Mouse (Mus musculus) hindbrain, embryonic 14.5 days (tissue): ENCODE results near the gene Aebp1. TPM values are rescaled to one million over a fixed set of nuclear protein-coding genes. Genes with fewer than 3 reads are reported as not detected.

Experiments
- ATAC-seq: fragments of 200-750 bp; cut with Nextera tagmentation; 2 replicates; pipeline ENCODE4 v1.8.0; 2017; ENCODE audit warnings: moderate number of reproducible peaks, mild to moderate bottlenecking, moderate TSS enrichment, moderate library complexity; ENCODE audit not compliant: low FRiP score
- DNase-seq: peaks from one replicate; pipeline ENCODE4 v3.0.0-alpha.2; 2015; ENCODE audit warnings: low spot score
- H3K27ac ChIP-seq: fragments of 300-500 bp; sonication (generic); 2 replicates; pipeline ENCODE4 v1.5.1; 2014; ENCODE audit warnings: mild to moderate bottlenecking, moderate library complexity
- H3K27me3 ChIP-seq: fragments of 300-500 bp; sonication (generic); 2 replicates; pipeline ENCODE4 v1.6.1; 2014; ENCODE audit warnings: mild to moderate bottlenecking, low read length, mixed read lengths; ENCODE audit not compliant: control insufficient read depth, insufficient read depth
- H3K36me3 ChIP-seq: fragments of 300-500 bp; sonication (generic); replicated peaks from 2 replicates; pipeline ENCODE4 v1.6.1; 2014; ENCODE audit not compliant: control insufficient read depth, insufficient read depth
- H3K4me1 ChIP-seq: fragments of 300-500 bp; sonication (generic); replicated peaks from 2 replicates; pipeline ENCODE4 v1.6.1; 2014; ENCODE audit warnings: antibody characterized with exemption, low read length, mixed read lengths; ENCODE audit not compliant: control insufficient read depth, insufficient read depth
- H3K4me2 ChIP-seq: fragments of 300-500 bp; sonication (generic); replicated peaks from 2 replicates; pipeline ENCODE4 v1.6.1; 2014; ENCODE audit warnings: mild to moderate bottlenecking, moderate library complexity
- H3K4me3 ChIP-seq: fragments of 300-500 bp; sonication (generic); replicated peaks from 2 replicates; pipeline ENCODE4 v1.5.1; 2014; ENCODE audit warnings: mild to moderate bottlenecking, low read length
- H3K9ac ChIP-seq: fragments of 300-500 bp; sonication (generic); 2 replicates; pipeline ENCODE4 v1.6.1; 2014
- H3K9me3 ChIP-seq: fragments of 300-500 bp; sonication (generic); 2 replicates; pipeline ENCODE4 v1.6.1; 2016; ENCODE audit warnings: low read length; ENCODE audit not compliant: control insufficient read depth
- WGBS: fragments of 180-500 bp; shearing (Covaris S2); extraction: QIAGEN DNeasy Blood & Tissue Kit; methylation state at CpG from one replicate; pipeline ENCODE4 v1.1.7; 2014; 5-methylcytosine and 5-hydroxymethylcytosine counted together
- polyA plus RNA-seq: library from polyadenylated mRNA; unstranded; fragments of >200 nt; fragmentation: Nextera tagmentation; extraction: Ambion mirVana; gene quantifications from 2 replicates; pipeline ENCODE4 v1.2.1, GENCODE M21; 2014

The Aebp1 gene
- polyA plus RNA-seq, 1 experiment from 2014 or later: 24.4 TPM

DNA sequence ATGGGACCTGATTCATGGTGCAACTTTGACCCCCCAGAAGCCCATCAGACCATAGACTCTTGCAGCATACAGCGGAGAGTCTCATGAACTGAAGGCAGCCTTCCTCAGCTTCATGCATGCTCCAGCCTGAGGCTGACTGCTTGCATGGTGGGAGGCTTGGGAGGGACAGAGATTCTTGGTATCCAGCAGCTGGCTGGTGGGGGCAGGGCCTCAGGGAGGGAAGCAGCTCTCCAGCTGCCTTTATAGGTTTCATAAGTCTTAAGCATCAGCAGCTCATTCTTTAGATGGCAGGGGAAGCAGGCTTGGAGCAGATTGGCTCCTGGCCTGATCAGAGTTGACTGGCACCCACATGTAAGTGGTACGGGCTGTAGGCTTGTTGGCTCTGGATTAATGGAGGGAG is 5.4 kb downstream of the Aebp1 start:
- H3K4me1 ChIP-seq: no peaks in the 10 kb centered on the region
- H3K4me3 ChIP-seq: no peak overlapping the region
- H3K9ac ChIP-seq: no peak overlapping the region
- H3K4me2 ChIP-seq: no peak overlapping the region
- no peak overlapping the region for H3K27ac ChIP-seq
- H3K27me3 ChIP-seq: peaks cover 13% of the 10 kb centered on the region
- 100% methylated on average over 2 of the region's 2 CpGs for WGBS
- H3K9me3 ChIP-seq: no peaks in the 10 kb centered on the region
- peaks cover 17% of the 10 kb centered on the region for H3K36me3 ChIP-seq
- ATAC-seq (no peak), DNase-seq (no peak)

DNA sequence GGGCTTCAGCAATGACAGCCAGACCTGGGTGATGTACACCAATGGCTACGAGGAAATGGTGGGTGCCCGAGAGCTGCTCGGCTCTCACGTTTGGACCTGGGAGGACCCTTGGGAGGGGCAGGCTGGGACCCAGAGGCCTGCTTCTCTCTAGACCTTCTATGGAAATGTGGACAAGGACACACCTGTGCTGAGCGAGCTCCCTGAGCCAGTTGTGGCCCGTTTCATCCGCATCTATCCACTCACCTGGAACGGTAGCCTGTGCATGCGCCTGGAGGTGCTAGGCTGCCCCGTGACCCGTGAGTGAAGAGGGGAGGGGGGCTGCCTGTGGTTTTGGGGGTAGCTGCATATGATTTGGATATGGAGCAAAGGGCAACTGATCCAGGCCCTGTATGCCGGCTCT is 6.6 kb downstream of the Aebp1 start:
- H3K4me3 ChIP-seq: no peak overlapping the region
- H3K4me1 ChIP-seq: no peaks in the 10 kb centered on the region
- H3K36me3 ChIP-seq: peaks cover 28% of the 10 kb centered on the region
- WGBS: 91% methylated on average over 12 of the region's 12 CpGs
- peaks cover 2% of the 10 kb centered on the region; the same call in 1 of the 2 replicates for H3K27me3 ChIP-seq
- H3K4me2 ChIP-seq: no peak overlapping the region
- ATAC-seq (no peak), DNase-seq (no peak)
- no peak overlapping the region for H3K27ac ChIP-seq
- H3K9me3 ChIP-seq: no peaks in the 10 kb centered on the region
- H3K9ac ChIP-seq: no peak overlapping the region

DNA sequence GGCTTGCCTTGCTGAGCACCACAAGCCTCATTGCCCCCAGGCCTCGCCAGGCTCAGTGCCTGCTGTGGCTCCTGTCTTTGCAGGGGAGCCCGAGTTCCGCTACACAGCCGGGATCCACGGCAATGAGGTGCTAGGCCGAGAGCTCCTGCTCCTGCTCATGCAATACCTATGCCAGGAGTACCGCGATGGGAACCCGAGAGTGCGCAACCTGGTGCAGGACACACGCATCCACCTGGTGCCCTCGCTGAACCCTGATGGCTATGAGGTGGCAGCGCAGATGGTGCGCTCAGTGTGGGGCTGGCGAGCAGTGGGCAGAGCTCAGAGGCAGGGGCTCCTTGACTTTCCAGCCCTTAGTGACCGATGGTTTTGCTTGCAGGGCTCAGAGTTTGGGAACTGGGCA is 7.6 kb downstream of the Aebp1 start:
- no peak overlapping the region for H3K9ac ChIP-seq
- no peak overlapping the region for H3K4me3 ChIP-seq

DNA sequence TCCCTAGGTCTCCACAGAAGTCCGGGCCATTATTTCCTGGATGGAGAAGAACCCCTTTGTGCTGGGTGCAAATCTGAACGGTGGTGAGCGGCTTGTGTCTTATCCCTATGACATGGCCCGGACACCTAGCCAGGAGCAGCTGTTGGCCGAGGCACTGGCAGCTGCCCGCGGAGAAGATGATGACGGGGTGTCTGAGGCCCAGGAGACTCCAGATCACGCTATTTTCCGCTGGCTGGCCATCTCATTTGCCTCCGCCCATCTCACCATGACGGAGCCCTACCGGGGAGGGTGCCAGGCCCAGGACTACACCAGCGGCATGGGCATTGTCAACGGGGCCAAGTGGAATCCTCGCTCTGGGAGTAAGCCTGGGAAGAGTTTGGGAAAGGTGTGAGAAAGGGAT is 8.3 kb downstream of the Aebp1 start:
- H3K9me3 ChIP-seq: no peaks in the 10 kb centered on the region
- H3K36me3 ChIP-seq: peaks cover 44% of the 10 kb centered on the region
- H3K4me2 ChIP-seq: no peak overlapping the region
- no peaks in the 10 kb centered on the region for H3K4me1 ChIP-seq
- 89% methylated on average over 16 of the region's 16 CpGs for WGBS
- no peak overlapping the region for H3K27ac ChIP-seq
- H3K4me3 ChIP-seq: no peak overlapping the region
- no peak overlapping the region for H3K9ac ChIP-seq
- no peak for ATAC-seq
- DNase-seq: no peak
- no peaks in the 10 kb centered on the region for H3K27me3 ChIP-seq

More for the DNA sequence above, 7.6 kb downstream of the Aebp1 start:
- no peak overlapping the region for H3K4me2 ChIP-seq
- no peaks in the 10 kb centered on the region for H3K4me1 ChIP-seq
- H3K36me3 ChIP-seq: peaks cover 38% of the 10 kb centered on the region
- WGBS: 94% methylated on average over 16 of the region's 16 CpGs
- no peak overlapping the region for H3K27ac ChIP-seq
- DNase-seq (no peak), ATAC-seq (no peak)
- H3K27me3 ChIP-seq: no peaks in the 10 kb centered on the region
- H3K9me3 ChIP-seq: no peaks in the 10 kb centered on the region

DNA sequence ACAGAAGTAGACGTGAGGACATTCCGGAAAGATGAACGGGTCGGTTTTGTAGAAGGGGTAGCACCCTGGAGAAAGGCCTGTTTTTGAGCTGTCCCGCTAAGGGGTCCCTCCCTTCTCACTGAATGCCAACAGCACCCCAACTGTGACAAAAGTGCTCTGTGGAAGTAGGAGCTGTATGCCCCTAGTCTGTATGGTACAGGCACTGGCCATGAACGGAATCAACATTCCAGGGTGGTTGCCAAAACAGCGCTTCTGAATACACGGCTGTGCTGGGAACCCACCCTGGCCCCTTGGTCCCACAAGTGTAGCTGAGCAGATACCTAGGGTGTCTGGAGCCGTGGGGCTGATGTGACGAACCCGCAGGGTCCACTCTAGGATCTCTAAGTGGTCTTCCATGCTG is 11.0 kb downstream of the Aebp1 start:
- Histone ChIP-seq H3K9me3 (no peaks in the 10 kb centered on the region), H3K4me2 (no peak overlapping the region), H3K4me1 (peaks cover 9% of the 10 kb centered on the region; the same call in 1 of the 2 replicates), H3K36me3 (peaks cover 44% of the 10 kb centered on the region), H3K9ac (no peak overlapping the region), H3K4me3 (no peak overlapping the region), H3K27me3 (no peaks in the 10 kb centered on the region), H3K27ac (no peak overlapping the region)
- 95% methylated on average over 11 of the region's 11 CpGs for WGBS
- DNase-seq (no peak), ATAC-seq (no peak)

DNA sequence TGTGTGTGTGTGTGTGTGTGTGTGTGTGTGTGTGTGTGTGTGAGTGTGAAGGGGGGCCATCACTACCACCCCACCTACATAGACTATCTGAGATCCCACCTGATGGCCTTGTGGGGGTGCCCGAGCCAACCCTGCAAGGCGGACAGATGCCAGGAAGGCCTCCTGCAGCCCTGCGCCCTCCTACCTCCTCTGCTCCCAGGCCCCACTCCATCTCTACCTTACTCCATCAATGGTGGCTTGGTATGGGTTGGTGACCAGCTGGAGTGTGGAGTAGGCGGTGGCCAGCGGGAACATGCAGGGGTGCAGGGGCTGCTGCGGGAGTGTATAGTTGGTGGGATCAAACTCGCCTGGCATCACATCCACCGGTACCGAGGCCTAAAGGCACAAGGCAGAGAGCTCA is 11.4 kb downstream of the Aebp1 start:
- H3K4me2 ChIP-seq: no peak overlapping the region
- peaks cover 44% of the 10 kb centered on the region for H3K36me3 ChIP-seq
- 96% methylated on average over 9 of the region's 9 CpGs for WGBS

DNA sequence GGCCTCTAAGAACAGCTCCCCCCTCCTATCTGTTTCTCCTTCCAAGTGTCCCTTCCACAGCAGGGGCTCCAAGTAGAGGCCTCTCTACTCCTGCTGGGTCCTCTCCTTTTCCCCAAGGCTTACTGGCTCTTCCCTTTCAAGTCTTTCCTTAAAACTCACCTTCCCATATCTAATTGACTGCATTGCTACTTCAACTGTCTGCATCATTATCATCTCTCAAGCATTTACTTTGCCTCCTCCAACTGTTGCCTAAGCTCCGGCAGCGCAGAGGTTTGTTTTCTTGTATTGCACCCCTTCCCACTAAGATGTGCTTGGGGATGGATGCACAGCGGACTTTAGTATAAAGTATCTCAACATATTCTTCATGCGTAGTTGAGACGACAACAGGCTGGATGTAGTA is 15.7 kb downstream of the Aebp1 start:
- H3K4me3 ChIP-seq: peak overlapping the region; percentile 76
- H3K9me3 ChIP-seq: no peaks in the 10 kb centered on the region
- peak overlapping the region; percentile 74 for H3K4me2 ChIP-seq
- ATAC-seq (no peak), DNase-seq (no peak)
- H3K27me3 ChIP-seq: no peaks in the 10 kb centered on the region
- peaks cover 24% of the 10 kb centered on the region for H3K36me3 ChIP-seq
- 9% methylated on average over 5 of the region's 5 CpGs for WGBS
- no peak overlapping the region for H3K27ac ChIP-seq
- peak overlapping the region; percentile 64 for H3K9ac ChIP-seq
- H3K4me1 ChIP-seq: peaks cover 17% of the 10 kb centered on the region

More for the DNA sequence above, 11.4 kb downstream of the Aebp1 start:
- no peak overlapping the region for H3K4me3 ChIP-seq
- no peak for DNase-seq
- peaks cover 9% of the 10 kb centered on the region; the same call in 1 of the 2 replicates for H3K4me1 ChIP-seq
- H3K27ac ChIP-seq: no peak overlapping the region
- H3K9me3 ChIP-seq: no peaks in the 10 kb centered on the region
- ATAC-seq: no peak
- H3K27me3 ChIP-seq: no peaks in the 10 kb centered on the region
- no peak overlapping the region for H3K9ac ChIP-seq

DNA sequence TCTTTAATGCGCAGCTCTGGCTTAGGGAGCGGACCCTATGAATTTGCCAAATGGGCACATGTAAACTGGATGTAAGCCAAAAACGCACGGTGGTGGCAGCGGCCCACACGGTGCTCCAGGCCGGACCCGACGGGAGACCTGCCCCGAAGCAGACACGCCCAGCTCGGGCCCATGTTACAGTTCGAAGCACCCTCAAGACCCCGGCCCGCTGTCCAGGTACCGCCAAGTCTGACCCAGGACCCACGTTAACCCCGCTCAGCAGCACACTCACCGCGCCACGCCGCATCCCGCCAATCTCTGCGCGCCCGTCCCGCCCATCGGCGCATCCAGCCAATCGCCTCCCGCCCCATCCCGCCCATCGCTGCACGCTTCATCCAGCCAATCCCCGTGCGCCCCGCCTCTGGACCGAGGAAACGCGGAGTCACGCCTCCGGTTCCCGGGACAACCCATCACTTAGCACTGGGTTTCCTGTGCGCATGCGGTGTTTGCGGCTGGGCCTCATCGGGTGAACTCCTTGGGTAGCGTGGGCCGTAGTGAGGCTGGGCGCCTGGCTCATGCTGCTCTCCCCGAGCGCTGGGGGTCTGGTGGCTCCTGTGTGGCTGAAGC is 16.3 kb downstream of the Aebp1 start, which contains the start of gene Pold2:
TSS of gene Pold2 (minus strand) at position 372 of the 606 bp plus-strand sequence.
- Histone ChIP-seq H3K4me3 (peak within 1 kb of the TSS; percentile 76), H3K27me3 (no peaks in the 10 kb centered on the region), H3K4me2 (peak within 1 kb of the TSS; percentile 74), H3K27ac (peak within 1 kb of the TSS; percentile 92), H3K36me3 (peaks cover 18% of the 10 kb centered on the region), H3K9me3 (no peaks in the 10 kb centered on the region), H3K9ac (peak within 1 kb of the TSS; percentile 70), H3K4me1 (peaks cover 17% of the 10 kb centered on the region)
- under 1% methylated on average over 51 of the region's 52 CpGs for WGBS
- DNase-seq (peak; percentile 96), ATAC-seq (peak; percentile 99)

DNA sequence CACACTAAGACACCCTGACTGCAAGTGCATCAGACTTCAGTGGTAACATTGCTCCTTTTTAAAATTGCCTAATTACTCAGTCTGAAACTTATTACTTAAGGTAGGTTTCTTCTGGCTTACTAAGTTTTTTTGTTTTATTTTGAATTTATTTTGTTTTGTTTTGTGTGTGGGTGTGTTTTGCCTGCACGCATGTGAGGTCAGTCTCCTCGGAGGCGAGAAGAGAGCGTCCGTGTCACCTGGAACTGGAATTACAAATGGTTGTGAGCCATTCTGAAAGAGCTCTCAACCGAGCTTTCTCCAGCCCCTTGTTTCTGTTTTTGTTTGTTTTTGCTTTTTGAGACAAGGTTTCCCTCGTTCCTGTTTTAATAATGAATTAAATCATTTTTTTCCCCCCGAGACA is 16.9 kb downstream of the Aebp1 start:
- 39% methylated on average over 8 of the region's 8 CpGs for WGBS

More for the DNA sequence above, 16.9 kb downstream of the Aebp1 start:
- peak overlapping the region; percentile 76 for H3K4me3 ChIP-seq
- no peak for DNase-seq
- H3K9ac ChIP-seq: peak overlapping the region; percentile 70
- H3K27me3 ChIP-seq: no peaks in the 10 kb centered on the region
- H3K4me1 ChIP-seq: peaks cover 17% of the 10 kb centered on the region
- H3K27ac ChIP-seq: peak overlapping the region; percentile 92
- no peak for ATAC-seq
- H3K9me3 ChIP-seq: no peaks in the 10 kb centered on the region
- peak overlapping the region; percentile 74 for H3K4me2 ChIP-seq
- peaks cover 12% of the 10 kb centered on the region; the same call in 1 of the 2 replicates for H3K36me3 ChIP-seq
